Mouse (Mus musculus): ENCODE measurements around the gene Srebf1.

Srebf1 gene

GRCm38 (mm10) chr11:60233235-60233634 lies 10.9 kb upstream of the Srebf1 start:
- DNase-seq (ENCODE audit: low spot score): no peak

- no peak for DNase-seq (ENCODE audit: low spot score)
Measured at GRCm38 (mm10) chr11:60232441-60233058, 10.2 kb upstream of the Srebf1 start.

DNA sequence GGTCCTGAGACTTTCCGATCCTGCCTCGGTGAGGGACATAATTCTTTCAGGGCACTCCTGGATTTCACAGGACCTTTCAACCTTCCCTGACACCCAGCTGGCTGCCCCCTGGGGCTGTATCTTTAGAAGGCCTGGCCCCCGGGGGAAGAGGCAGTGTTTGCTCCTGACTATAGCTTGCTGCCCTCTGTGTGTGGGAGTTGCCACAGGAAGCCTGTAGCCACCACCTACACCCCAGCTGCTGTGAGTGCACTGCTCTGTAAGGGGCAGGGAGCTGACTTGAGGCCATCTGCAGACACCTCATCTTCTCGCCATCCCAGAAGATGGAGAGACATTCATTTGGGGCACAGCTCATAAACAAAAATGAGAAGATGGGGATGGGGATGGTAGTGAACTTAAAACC lies 9.6 kb upstream of the Srebf1 start:
- no peak for DNase-seq (ENCODE audit: low spot score)

- DNase-seq (ENCODE audit: low spot score): no peak
Measured at GRCm38 (mm10) chr11:60231326-60231725, 8.9 kb upstream of the Srebf1 start.

GRCm38 (mm10) chr11:60230512-60230911 lies 8.1 kb upstream of the Srebf1 start:
- no peak for DNase-seq (ENCODE audit: low spot score)

GRCm38 (mm10) chr11:60229821-60230220 lies 7.4 kb upstream of the Srebf1 start:
- DNase-seq (ENCODE audit: low spot score): no peak

DNA sequence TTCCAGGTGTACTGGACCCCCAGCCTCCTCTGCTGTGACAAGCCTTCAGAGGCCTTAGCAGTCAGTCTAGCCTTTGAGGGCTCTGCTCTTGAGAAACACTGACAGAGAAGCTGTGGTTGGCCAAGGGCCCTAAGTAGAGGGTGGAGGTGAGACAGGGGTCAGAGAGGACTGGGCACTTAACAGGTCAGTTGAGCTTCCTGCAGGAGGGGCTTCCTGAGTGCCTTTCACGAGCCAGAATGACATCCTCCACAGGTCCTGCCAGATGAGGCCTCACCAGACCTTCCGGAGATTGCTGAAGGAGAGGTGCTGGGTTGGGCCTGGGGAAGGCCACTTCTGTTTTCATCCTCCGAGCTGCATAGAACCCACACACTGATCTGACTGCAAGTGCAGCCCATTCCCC lies 6.1 kb upstream of the Srebf1 start:
- no peak for DNase-seq (ENCODE audit: low spot score)

- DNase-seq (ENCODE audit: low spot score): no peak
Measured at GRCm38 (mm10) chr11:60225874-60226273, 3.5 kb upstream of the Srebf1 start.

DNA sequence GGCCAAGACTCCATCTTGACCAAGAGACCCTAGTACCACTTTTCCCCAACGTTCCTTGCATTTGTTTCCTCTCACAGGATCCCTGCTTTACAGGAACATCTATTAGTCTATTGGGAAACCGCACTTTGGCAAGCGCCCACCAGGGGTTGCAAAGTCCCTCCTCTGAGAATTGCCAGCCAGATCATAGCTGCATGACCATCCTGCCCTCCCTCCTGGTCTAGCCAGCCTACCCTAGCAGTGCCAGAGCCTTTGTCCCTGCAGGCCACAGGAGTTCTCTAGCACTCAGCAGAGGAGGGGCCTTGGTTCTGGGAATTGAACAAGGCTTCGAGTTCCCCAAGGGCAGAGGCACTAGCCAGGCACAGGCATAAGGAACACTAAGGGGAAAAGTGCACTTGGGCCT lies 2.3 kb upstream of the Srebf1 start:
- DNase-seq (ENCODE audit: low spot score): no peak

DNA sequence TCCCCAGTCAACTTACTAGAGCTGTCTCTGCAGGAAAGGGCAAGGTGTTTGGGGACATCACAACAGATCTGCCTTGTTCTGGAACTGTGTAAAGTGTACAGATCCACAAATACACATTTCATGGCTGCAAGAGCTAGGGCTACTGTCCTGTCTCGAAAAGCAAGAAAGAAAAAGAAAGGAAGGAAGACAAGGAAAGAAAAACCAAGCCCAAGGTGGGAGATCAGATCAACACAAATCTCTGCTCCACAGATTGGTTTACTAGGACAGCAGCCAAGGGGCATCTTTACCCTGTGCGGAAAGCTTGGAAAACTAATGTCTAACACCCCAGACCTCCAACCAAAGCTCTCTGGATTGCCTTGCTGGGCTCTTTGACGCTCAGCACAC lies 304 bp downstream of the Srebf1 start:
- DNase-seq (ENCODE audit: low spot score): no peak

DNA sequence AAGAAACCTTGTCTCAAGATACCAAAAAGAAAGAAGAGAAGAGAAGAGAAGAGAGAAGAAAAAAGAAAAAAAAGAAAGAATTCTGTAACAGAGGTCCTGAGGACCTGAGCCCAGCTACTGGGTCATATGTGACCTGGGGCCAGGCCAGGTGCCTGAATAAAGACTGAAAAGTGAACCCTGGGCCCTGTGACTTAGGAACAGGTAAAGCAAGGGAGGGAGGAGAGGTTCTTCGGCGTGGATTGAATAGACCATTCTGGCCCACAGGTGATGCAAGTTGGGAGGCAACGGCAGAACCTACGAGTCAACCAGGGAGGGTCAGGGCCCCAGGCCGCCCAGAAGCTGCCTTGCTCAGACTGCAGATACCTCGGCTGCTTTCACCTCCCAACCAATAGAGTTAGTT lies 956 bp downstream of the Srebf1 start:
- DNase-seq (ENCODE audit: low spot score): no peak

DNA sequence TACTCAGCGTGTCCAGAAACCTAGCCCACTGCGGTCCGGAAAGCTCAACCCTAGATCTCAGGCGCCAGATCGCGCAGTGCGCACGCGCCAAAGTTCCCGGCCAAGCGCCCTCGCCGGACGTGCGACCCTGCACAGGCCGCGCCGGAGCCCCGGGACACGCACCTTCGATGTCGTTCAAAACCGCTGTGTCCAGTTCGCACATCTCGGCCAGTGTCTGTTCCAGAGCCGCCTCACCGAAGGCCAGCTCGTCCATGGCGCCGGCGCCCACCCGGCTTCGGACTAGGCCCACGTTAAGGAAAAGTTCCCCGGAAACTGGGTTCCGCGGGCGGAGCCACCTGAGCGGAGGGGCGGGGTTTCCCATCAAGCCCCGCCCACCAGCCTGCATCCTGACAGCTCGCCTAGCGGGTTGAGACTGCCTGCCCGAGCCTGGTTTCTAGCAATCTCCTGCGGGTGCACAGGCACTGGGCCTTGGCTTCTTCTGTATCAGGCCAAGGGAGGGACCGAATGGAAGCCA lies 2.0 kb downstream of the Srebf1 start:
- DNase-seq (ENCODE audit: low spot score): peak; percentile 87

DNA sequence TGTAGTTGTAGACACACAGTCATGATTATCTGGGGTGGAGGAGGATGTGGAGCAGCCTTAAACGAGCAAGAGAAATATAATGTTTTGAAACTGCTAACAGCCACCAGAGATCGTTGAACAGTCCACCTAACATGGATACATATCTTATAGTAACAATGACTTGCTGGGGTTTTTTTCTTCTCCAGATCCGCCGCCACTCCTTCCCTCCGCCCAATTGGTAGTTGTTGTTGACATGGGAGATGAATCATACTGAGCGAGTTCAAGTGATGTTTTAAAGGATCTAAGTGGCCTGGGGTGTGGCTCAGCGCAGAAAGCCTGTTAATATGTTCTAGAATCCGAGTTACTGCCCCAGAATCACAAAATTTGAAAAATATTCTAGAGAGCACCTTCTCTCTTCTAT lies 2.8 kb downstream of the Srebf1 start:
- DNase-seq (ENCODE audit: low spot score): no peak

DNA sequence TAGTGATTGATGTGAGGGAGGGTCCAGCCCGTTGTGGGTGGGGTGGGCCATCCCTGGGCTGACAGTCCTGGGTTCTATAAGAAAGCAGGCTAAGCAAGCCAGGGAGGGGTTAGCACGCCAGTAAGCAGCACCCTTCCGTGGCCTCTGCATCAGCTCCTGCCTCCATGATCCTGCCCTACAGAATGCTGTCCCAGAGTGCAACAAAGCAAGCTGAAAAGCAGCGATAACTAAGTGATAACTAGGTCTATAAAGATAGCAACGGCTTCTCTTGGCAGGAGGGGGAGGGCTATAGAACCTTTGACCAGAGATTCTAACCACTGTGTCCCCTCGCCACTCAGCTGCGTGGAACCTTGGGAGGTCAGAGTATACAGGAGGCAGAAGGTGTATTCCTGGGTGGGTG lies 4.9 kb downstream of the Srebf1 start:
- DNase-seq (ENCODE audit: low spot score): no peak

DNA sequence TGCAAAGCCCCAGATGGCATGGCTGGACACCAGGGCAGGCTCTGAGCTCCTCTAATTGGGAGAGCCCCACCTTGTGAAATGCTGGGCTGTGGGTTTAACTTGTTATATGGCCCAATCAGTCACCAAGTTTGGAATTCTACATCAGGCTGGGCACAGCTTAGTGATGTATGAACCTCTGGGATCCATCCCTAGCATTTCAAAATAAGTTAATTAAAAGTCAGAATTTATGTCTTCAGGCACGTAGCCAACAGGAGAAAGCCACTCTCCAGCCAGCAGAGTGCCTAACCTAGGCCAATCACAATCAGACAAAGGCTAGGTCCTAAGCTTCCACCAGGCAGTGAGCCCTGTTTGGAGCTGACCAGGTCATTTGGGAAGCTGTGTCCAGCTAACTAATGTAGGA lies 5.7 kb downstream of the Srebf1 start:
- no peak for DNase-seq (ENCODE audit: low spot score)

DNA sequence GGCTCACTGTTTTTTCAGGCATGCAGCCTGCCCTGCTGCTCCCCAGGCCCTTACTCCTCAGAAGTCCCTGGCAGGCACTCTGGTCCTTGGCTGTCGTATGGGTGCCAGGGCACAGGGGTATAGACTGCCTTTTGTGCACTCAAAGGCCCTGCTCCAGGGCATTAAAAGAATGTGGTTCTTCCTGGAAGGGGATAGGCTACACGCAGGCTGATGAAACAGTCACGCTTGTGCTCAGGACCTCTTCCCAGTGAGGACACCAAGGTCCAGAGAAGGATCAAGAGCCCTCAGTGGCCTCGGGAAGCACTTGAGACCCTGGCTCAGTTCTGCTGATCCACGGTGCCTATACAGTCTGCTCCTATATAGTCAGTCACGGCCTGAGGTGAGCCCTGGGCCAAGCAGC lies 9.1 kb downstream of the Srebf1 start:
- DNase-seq (ENCODE audit: low spot score): no peak

- no peak for DNase-seq (ENCODE audit: low spot score)
Measured at GRCm38 (mm10) chr11:60211761-60212160, 10.6 kb downstream of the Srebf1 start.

- DNase-seq (ENCODE audit: low spot score): no peak
Measured at GRCm38 (mm10) chr11:60211152-60211551, 11.2 kb downstream of the Srebf1 start.

- DNase-seq (ENCODE audit: low spot score): peak; percentile 93
Measured at GRCm38 (mm10) chr11:60210305-60210724, 12.1 kb downstream of the Srebf1 start.

DNA sequence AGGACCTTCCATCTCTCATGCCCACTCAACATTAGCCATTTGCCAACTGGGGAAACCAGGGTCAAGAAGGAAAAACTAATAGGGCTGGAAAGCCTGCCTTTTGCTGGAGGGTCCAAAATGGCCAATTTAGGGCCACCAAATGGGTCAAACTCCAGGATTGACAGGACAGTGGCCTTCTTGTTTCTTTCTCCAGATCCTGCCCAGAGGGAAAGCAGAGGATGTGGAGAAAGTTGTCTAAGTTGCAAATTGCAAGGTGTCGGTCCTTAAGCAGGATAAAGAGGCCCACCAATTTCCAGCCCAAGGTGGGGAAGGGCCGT lies 12.5 kb downstream of the Srebf1 start:
- DNase-seq (ENCODE audit: low spot score): no peak

DNA sequence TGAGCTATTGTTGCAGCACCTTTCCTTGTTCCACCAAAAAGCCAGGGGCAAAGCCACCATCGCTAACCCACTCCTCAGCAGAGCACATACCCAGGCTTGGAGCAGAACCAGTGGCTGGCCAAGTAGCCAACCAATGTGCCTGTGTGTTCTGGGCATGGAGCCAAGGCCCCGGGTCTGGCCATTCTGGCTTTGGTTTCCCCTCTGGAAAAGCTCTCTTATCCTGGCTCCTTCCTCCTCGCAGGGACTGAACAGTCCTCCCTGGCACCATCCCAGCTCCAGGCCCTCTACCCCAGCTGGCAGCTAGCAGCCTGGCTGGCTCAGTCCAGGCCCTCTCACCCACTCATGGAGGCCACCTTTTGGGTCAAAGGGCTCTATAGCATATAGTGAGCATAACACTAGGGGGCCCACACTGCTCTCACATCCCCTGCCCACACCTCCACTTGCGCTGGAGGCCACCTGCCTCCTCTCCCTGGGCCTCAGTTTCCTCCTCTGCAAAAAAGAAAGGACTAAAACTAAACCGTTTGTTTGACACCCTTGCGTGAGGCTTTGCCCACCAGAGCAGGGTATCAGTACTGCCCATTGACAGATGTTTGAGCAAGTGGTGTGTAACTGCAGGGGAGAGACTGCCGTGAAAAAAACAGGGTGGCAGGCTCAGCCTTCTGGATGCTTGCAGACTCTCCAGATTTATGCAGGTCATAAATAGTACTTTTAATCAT lies 13.0 kb downstream of the Srebf1 start:
- DNase-seq (ENCODE audit: low spot score): peak; percentile 64

DNA sequence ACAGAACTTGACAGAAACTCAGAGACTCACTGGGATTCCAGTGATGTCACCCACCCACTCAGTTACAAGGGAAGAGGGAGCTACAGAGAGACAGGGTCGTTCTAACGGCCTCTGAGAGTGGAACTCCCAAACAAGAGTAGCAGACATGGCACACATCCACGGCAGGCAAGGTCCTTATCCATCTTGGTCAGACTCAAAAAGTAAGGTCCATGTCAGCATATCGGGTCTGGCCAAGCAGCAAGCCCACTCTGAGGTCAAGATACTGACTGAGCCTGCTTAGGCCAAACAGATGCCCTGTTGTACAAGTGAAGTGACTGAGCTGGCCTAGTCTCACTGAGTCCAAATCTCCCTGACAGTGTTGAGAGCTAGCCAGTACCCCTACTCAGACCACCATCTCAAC lies 13.7 kb downstream of the Srebf1 start:
- no peak for DNase-seq (ENCODE audit: low spot score)

- no peak for DNase-seq (ENCODE audit: low spot score)
Measured at GRCm38 (mm10) chr11:60208201-60208600, 14.2 kb downstream of the Srebf1 start.

GRCm38 (mm10) chr11:60206207-60206606 lies 16.2 kb downstream of the Srebf1 start:
- no peak for DNase-seq (ENCODE audit: low spot score)

All from ovary, postnatal 14 days (tissue).